Mouse (Mus musculus) adrenal gland, postnatal 10 days (tissue): Measurements from ENCODE around the gene Gnpnat1. TPM values are rescaled to one million over a fixed set of nuclear protein-coding genes. Genes with fewer than 3 reads are reported as not detected.

Source experiments
- DNase-seq: peaks from one replicate; pipeline ENCODE4 v3.0.0; 2021; ENCODE audit warnings: mixed read lengths
- microRNA-seq: library from miRNA; unstranded; fragments of <30 nt; microRNA quantifications from one replicate; pipeline ENCODE4 v1.2.0, GENCODE M21; 2021
- total RNA-seq, 2 experiments: library from RNA; stranded (reverse); gene quantifications; 2 replicates each; pipeline ENCODE4 v1.2.3; 2021

The Gnpnat1 gene
- total RNA-seq, 2 experiments from 2014 or later = 31.9 to 36.4 TPM

- no peak for DNase-seq
These were observed 4.9 kb downstream of the Gnpnat1 start for GRCm38 (mm10) chr14:45399836-45400235.

GRCm38 (mm10) chr14:45389194-45389593, 15.5 kb downstream of the Gnpnat1 start:
- DNase-seq = no peak

GRCm38 (mm10) chr14:45388345-45389181, 16.1 kb downstream of the Gnpnat1 start:
- peak; percentile 98 for DNase-seq

GRCm38 (mm10) chr14:45387480-45387879, 17.2 kb downstream of the Gnpnat1 start:
- no peak for DNase-seq

GRCm38 (mm10) chr14:45385596-45385995, 19.1 kb downstream of the Gnpnat1 start:
- DNase-seq = no peak

- no peak for DNase-seq
These were observed 21.8 kb downstream of the Gnpnat1 start for GRCm38 (mm10) chr14:45382912-45383311.

- no peak for DNase-seq
These were observed 24.0 kb downstream of the Gnpnat1 start for GRCm38 (mm10) chr14:45380756-45381155.

- DNase-seq = no peak
These were observed 25.9 kb downstream of the Gnpnat1 start for GRCm38 (mm10) chr14:45378771-45379170.

GRCm38 (mm10) chr14:45365196-45365587, 39.5 kb downstream of the Gnpnat1 start:
- no peak for DNase-seq

- peak; percentile 71 for DNase-seq
These were observed 40.2 kb downstream of the Gnpnat1 start for GRCm38 (mm10) chr14:45364211-45365195.

- peak; percentile 99 for DNase-seq
These were observed 53.5 kb downstream of the Gnpnat1 start, which contains the start of gene Styx for GRCm38 (mm10) chr14:45350931-45351859. Styx (plus strand) TSS chr14:45351093.

- DNase-seq = peak; percentile 94
These were observed 75.0 kb downstream of the Gnpnat1 start, which contains the start of gene Psmc6 for GRCm38 (mm10) chr14:45329589-45330181. Psmc6 (plus strand) TSS chr14:45329788.

GRCm38 (mm10) chr14:45329018-45329588, 75.6 kb downstream of the Gnpnat1 start:
- DNase-seq = no peak

GRCm38 (mm10) chr14:45328072-45328713, 76.5 kb downstream of the Gnpnat1 start:
- no peak for DNase-seq

Small RNA genes within 50 kb of the gene (microRNA-seq; reads per million reads assigned to microRNA genes)
- not detected for gene Gm25353

Other genes starting within 250 kb of the Gnpnat1 start
- 1 to 10 TPM; 1.1 to 3.4 TPM for gene Gpr137c, start 185.2 kb downstream of the Gnpnat1 start, total RNA-seq
- 10 to 100 TPM; 13.7 to 20.6 TPM for gene Txndc16, start 184.6 kb downstream of the Gnpnat1 start, total RNA-seq
- 10 to 100 TPM; 29.8 to 34.6 TPM for gene Ero1l, start 86.1 kb downstream of the Gnpnat1 start, total RNA-seq
- 100 to 1,000 TPM; 109 to 113 TPM for gene Psmc6, start 75.1 kb downstream of the Gnpnat1 start, total RNA-seq
- gene Styx, start 53.8 kb downstream of the Gnpnat1 start, total RNA-seq = 10 to 100 TPM; 29.8 to 41.3 TPM
- gene Fermt2, start 125.2 kb upstream of the Gnpnat1 start, total RNA-seq = 100 to 1,000 TPM; 160 to 178 TPM